Mouse (Mus musculus) liver, adult (tissue): ENCODE data around the gene Dennd1b.

ENCODE experiments used
- GATA4 ChIP-seq: IDR thresholded peaks from 2 replicates; pipeline ENCODE4 v1.6.1; 2014; ENCODE audit warnings: mild to moderate bottlenecking, low read length; ENCODE audit not compliant: insufficient replicate concordance

Gene Dennd1b

DNA sequence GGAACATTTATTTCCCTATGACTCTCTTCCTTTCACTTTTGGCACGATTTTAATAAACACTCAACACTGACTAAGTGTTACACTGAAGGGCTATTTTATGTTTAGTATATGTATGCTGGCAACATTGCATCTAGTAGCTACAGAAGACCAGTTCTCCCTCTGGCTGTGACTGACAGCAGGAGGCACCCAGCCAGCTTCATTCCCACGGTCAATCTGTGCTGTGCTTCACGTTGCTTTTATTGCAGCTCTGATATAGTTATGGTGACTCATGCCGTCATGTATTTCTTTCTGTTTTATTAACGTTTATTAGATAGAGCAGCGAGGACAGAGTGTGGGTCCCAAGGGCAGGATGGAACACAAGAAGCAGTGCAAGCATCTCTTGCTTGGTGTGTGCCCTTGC lies 20.2 kb downstream of the Dennd1b start:
- no peak for TF ChIP-seq GATA4

DNA sequence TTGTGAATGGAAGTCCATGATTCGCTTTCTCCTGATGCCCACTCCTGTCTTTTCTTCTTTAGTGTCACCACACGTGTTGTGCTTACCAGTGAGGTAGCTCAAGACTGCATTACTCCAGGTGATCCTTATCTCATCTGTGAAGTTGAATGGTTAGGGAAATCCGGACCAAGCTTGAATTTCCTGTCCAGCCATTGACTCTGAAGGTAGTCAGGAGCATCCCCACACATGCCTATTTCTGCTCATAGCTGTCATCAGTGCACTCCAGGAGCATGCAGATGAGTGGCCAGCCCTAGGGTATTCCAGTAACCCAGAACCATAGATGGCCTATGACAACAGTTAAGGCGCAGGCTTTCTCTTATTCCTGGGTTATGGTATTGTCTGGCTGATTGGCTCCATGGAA lies 20.9 kb downstream of the Dennd1b start:
- no peak for TF ChIP-seq GATA4

DNA sequence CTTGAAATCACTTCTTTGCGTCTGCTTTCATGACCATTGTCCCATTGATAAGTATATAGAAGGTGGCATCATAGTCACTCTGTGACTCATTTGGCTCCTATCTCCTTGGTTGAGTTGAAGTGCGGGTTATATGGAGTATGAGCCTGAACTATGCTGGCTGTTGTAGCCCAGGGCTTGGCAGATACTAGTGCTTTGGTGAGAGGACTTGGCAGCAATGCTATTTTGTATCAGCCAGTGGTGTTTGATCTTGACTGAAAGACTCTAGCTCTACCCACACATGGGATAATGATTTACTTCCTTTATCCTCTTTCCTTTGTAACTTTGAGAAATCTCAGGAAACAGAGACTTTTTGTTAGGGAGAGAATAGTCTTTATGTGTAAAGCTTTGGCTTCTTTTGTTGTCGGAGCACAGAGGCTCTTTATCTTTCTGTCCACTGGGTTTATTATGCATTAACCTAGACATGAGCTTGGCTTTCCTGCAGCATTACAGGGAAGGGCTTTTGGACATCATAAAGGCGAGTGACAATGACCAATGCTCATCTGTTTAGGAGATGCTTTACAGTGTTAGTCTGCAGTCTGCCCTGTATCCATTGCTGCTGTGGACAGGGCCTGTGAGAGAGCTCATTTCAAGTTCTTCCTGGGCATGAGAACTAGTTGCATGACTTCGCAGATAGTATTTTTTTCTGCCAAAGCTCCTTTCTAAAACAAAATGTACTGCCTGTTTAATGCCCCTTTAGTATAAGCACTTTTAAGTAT lies 29.3 kb downstream of the Dennd1b start:
- no peak for TF ChIP-seq GATA4

DNA sequence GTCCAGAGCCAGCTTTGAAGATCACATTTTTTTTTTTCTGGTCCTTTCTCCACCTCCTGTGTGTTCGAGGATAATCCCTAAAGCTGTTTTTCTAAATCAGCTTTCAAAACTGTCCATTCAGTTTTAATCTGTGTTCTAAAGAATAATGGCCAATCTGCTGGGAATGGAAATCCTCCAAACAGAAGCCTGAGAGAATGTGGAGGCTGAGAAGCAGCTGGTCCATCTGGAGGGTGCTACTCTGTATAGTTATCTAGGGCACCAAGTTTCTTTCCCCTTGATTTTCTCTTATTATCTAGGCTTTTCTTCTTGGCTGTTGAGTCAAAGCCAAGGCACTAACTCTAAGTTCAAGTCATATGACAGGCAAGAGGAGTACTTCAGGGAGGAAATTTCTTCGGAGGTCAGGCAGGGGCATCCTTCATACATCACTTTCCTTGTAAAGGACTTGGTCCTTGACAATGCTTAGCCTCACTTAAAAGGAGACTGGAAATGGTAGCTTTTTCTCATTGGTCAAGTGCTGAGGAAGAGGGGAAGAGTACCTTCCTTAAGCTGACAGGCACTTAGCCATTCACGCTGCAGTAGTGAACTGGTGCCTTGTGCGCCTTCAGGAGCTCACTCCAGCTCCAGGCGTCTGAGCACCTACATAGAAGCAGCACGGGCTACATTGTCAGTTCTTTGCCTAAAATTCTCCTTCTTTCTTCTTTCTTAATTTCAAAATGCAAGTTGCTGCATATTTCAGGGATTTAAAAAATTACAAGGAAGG lies 32.6 kb downstream of the Dennd1b start:
- TF ChIP-seq GATA4: no peak

DNA sequence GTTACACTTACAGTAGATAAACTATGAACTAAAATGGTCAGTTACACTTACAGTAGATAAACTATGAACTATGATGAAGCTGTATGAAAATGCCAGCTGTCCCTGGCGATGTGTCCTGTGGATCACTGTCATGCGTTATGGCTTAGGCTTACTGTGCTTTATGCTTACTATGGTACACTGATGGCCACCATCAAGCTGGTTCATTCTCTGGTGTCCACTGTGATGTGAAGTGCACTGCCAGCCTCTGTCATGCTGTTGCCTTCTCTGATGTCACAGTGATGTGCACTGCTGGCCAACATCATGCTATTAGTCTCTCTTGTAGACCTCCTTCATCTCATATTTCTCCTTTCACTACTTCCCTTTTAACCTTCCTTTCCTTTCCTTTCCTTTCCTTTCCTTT lies 33.4 kb downstream of the Dennd1b start:
- no peak for TF ChIP-seq GATA4

DNA sequence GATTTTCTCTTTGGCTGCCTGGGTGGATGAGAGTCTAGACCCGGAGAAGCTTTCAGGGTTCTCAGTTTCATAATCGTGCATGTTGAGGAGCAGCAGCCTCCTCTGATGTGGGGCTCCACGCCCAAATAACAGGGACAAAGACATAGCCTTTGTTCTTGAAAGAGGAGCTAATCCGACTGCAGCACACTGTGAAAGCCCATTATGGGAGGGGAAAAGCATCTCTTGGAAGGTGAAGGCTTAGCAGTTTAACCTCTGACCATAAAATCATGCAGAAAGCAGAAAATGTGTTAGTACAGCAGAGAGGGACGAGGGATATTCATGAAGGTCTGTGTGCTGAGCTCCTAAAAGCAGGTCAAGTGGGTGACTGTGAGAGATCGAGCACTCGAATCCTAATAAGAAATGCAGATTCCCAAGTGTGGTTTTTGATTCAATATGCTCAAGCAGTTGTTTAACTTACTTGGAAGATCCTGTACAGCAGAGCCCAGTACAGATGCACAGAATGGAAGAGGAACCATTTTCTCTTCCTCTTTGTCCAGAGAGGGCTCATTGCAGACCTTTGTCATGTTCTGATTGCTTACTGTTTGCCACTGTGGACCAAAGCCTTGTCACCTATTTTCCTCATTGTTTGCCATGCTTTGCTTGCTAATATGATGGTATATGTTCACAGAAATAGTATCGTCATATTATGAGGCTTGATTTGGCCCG lies 37.6 kb downstream of the Dennd1b start:
- no peak for TF ChIP-seq GATA4

DNA sequence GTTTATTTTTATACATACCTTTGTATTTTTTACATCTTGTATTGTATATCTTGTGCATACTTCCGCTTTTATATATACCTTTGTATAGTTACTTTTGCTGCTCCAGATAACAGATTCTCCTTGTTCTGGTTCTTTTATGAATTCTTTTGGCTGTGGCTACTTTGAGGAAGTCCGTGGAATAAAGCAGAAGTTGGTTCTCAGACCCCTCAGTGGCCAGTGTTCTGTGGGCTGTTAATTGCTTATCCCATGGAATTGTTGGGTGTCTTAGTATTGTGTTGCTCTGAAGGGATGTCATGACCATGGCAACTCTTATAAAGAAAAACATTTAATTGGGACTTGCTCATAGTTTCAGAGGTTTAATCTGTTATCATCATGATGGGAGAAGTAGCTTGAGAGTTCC lies 40.3 kb downstream of the Dennd1b start:
- no peak for TF ChIP-seq GATA4

DNA sequence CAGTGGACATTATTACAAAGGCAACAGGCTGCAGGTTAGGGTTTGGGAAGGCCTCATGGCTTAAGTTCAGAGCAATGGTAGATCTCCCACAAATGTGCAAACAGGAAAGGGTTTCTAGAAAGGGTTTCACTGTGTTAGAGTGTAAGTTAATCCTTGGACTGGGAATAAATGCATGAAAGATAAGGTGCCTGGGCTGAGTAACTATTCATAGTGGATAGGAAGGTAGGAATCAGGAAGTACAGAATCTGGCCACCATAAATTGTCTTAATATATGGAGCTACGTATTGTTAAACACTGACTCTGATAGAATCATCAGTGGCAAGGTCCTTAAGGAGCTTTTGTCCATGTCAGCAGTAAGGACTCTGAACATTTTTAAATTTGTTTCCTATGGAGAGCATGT lies 42.8 kb downstream of the Dennd1b start:
- TF ChIP-seq GATA4: no peak

DNA sequence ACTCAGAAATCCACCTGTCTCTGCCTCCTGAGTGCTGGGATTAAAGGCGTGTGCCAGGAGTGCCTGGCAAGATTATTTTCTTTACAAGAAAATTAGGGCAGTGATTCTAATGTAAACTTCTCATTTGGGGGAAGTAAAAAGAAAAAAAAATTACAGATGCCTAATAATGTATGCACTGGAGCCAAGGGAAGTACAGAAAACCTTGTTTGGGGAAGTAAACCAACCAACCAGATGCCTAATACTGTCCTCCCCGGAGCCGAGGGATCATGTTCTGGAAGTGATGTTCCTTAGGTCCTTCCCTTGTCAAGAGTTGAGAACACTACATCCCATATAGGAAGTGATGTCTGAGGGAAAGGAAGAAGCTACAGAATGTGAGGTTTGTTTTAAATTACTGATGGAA lies 44.2 kb downstream of the Dennd1b start:
- TF ChIP-seq GATA4: no peak

DNA sequence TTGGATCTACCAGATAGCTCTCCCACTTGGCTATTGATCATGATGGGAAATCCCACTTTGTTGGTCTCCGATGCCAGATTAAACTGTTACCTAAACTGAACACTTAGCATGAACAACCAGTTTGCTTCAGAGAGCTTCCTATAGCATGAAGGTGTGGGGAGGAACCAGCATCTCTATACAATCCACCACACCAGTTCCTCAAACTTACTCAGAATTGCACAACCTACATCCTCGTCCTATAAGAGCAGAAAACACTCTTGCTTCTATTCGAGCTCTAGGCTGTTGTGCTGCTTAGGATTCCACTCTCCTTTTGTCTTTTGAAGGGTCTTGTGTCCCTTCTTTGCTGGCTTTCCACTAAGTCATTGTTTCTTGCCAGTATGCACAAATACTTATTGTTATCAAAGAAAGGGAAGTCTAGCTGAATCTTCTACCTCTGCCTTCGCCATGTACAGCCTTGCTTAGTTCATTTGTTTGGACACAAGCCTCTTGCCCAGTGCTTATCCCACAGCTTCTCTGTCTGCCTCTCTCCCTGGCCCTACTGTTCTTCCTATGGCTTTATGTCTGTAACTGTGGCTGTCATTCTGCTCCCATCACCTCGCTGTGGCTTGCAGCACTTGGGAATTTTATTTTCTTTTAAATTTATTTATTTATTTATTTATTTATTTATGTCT lies 52.0 kb downstream of the Dennd1b start:
- no peak for TF ChIP-seq GATA4

DNA sequence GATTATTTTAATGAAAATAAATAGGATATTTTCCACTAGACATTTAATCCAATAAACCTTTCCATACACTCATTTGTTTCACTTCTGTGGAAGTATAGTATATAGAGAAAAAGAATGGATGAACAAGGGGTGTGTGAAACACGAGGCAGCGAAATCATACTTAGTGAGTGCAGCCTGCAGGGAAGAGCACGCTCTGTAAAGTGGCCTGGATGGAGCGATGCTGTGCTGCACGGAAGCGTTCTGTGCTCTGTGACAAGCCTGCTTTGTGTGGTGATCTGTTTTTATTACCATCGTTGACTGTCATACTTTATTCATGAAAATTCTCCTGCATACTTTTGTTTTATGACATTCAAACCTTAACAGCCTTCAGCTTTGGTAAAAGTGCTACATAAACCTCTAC lies 58.1 kb downstream of the Dennd1b start:
- TF ChIP-seq GATA4: no peak

DNA sequence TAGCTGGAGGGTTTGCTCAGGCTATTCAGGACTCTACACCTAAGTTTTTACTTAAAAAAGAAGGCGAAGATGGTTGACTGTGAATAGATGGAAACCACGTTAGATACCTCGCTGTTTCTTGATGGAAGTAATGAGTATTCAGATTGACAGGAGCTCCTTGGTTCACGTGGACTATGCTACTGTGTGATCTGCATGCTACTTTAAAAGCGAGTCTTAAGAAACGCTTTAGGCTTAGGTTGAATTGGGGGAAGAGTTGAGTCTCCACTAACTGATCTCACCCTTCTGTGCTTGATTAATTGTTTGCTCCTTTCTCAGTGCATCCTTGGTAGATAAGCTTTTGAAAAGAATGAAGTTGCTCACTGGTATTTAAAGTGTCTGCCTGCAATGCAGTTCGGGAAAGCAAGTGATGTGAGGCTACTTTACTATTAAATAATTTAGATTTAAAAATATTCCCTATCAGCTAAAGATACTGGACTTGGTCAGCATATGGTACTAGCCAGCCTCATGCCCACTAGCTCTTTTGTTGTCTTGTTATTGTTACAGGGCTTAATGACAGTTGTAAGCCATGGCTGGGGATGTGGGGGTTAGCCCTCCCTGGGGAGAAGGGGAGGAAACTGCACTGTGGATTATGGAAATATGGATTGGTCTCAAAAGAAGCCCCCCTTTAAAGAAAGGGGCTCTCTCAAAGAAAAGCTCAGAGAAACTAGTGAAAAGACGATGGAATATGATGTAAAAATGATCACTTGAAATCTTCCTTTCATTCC lies 62.8 kb downstream of the Dennd1b start:
- no peak for TF ChIP-seq GATA4

DNA sequence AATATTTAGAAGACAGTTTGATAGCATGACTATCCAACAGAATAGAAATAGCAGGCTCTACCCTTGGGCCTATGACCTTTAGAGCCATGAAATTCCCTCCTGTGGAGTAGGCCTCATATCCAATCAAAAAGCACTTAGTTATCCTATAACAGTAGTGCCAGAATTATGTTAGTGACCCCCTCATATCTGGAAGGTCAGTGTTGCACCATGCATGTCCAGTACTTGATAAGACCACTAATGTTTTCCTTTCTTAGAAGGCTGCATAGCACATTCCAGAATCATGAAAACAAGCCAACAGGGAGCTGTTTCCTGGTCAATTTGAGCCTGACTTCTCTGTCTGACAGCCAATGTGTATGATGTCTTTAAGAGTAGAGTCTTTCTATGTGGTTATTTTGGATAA lies 66.3 kb downstream of the Dennd1b start:
- peak; percentile 32; the same call in 1 of the 2 replicates for TF ChIP-seq GATA4

DNA sequence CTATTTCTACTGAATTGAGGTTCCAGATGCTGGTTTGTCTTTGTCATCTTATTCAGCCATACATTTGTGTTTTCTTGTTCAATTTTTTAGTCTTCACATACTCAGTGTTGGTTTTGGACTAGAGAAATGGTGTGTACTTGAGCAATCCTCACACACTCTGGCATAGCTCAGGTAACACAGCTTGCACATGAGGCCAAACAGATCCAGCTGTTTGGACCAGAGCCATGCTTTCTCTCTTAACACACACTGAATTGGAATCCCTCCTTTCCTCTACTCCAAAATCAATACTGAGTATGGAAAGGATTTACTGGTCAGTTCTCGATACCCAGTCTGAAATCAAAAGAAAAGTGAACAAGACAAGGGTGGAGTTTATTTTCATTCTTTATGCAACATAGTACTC lies 69.2 kb downstream of the Dennd1b start:
- no peak for TF ChIP-seq GATA4

DNA sequence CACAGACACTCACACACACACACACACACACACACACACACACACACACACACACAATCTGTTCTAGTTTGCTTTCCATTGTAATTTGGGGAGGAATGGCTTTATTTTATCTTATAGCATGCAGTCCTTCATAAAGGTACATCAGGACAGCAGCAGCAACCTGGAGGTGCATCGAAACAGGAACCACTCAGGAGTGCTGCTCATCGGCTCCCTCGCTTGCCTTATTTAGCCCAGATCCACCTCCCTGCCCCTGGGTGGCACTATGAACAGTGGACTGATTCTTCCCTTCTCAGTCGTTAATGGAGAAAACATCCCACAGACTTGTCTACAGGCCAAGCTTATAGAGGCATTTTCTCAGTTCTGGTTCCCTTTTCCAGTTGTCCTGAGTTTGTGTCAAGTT lies 71.9 kb downstream of the Dennd1b start:
- TF ChIP-seq GATA4: no peak
